Mouse (Mus musculus): Measurements from ENCODE around the gene Dlg2.
A peak's percentile ranks its signal among the peaks of the same experiment; 100 is the strongest.

DNA sequence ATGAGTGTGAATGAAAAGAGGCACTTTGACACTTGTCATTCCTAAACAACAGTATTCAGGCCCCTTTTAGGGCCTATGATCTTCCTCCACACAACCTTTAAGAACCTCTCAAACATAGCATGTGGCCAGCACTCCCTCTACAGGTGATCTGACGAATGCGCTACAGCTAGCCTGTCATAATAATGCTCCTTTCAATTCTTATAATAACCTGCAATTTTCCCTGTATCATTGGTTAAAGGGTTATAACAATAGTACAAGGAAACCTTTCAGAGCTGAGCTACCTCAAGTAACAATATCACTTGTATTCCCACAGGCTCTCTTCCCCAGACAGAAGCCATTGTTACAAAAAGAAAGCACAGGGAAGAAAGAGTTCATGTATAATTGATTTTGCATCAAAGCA, 1105.7 kb downstream of the Dlg2 start:
- TF ChIP-seq POLR2A (IDR thresholded peaks at IDR 0.05; ENCODE audit: insufficient read depth, low read depth, low read length) (no peak), CTCF (IDR thresholded peaks at IDR 0.05) (0 out of 2 replicates have a peak, but pooled peaks have one; percentile 9)
